Mouse (Mus musculus): ENCODE data around the gene Adcy4. TPM values are rescaled to one million over a fixed set of nuclear protein-coding genes. Genes with fewer than 3 reads are reported as not detected.
A peak's percentile ranks its signal among the peaks of the same experiment; 100 is the strongest.

Gene Adcy4
- polyA plus RNA-seq, 1 experiment from 2014 or later = 10.0 TPM

GRCm38 (mm10) chr14:55826142-55826541 lies 42.2 kb upstream of the Adcy4 start:
- ATAC-seq (replicated peaks; ENCODE audit: low FRiP score, low read depth) (no peak), DNase-seq (ENCODE audit: low spot score) (no peak)
- Histone ChIP-seq H3K9me3 (replicated peaks; ENCODE audit: low read length) (no peaks in the 10 kb centered on the region), H3K9ac (ENCODE audit: low read depth, low read length) (peak overlapping the region; percentile 84), H3K4me2 (ENCODE audit: low read length) (peak overlapping the region; percentile 95), H3K27me3 (ENCODE audit: insufficient read depth, low read length) (no peaks in the 10 kb centered on the region), H3K4me3 (replicated peaks; ENCODE audit: low read depth, low read length) (peak overlapping the region; percentile 73), H3K27ac (no peak overlapping the region), H3K4me1 (replicated peaks; ENCODE audit: insufficient read depth, low read length) (peaks cover 23% of the 10 kb centered on the region), H3K36me3 (ENCODE audit: insufficient read depth, low read length) (peaks cover 10% of the 10 kb centered on the region; the same call in 1 of the 2 replicates)
- 6% methylated on average over 15 of the region's 15 CpGs for WGBS
- TF ChIP-seq CTCF (IDR thresholded peaks at IDR 0.05; ENCODE audit: low read depth) = no peak

- H3K4me1 ChIP-seq (replicated peaks; ENCODE audit: insufficient read depth, low read length) = peaks cover 23% of the 10 kb centered on the region
Observed at GRCm38 (mm10) chr14:55825216-55826051, 41.5 kb upstream of the Adcy4 start.

GRCm38 (mm10) chr14:55824481-55825215 lies 40.8 kb upstream of the Adcy4 start:
- H3K9me3 ChIP-seq (replicated peaks; ENCODE audit: low read length) = no peaks in the 10 kb centered on the region
- H3K4me1 ChIP-seq (replicated peaks; ENCODE audit: insufficient read depth, low read length) = peaks cover 23% of the 10 kb centered on the region
- peak overlapping the region; percentile 94 for H3K27ac ChIP-seq
- ATAC-seq (replicated peaks; ENCODE audit: low FRiP score, low read depth) (no peak), DNase-seq (ENCODE audit: low spot score) (peak; percentile 86)
- WGBS = 2% methylated on average over 31 of the region's 32 CpGs
- H3K4me3 ChIP-seq (replicated peaks; ENCODE audit: low read depth, low read length) = peak overlapping the region; percentile 73
- H3K9ac ChIP-seq (ENCODE audit: low read depth, low read length) = peak overlapping the region; percentile 84
- H3K4me2 ChIP-seq (ENCODE audit: low read length) = peak overlapping the region; percentile 95
- TF ChIP-seq CTCF (IDR thresholded peaks at IDR 0.05; ENCODE audit: low read depth) = no peak
- H3K27me3 ChIP-seq (ENCODE audit: insufficient read depth, low read length) = no peaks in the 10 kb centered on the region
- peaks cover 3% of the 10 kb centered on the region; the same call in 1 of the 2 replicates for H3K36me3 ChIP-seq (ENCODE audit: insufficient read depth, low read length)

More at GRCm38 (mm10) chr14:55825216-55826051, 41.5 kb upstream of the Adcy4 start:
- Histone ChIP-seq H3K27me3 (ENCODE audit: insufficient read depth, low read length) (no peaks in the 10 kb centered on the region), H3K4me2 (ENCODE audit: low read length) (peak overlapping the region; percentile 95), H3K9me3 (replicated peaks; ENCODE audit: low read length) (no peaks in the 10 kb centered on the region), H3K36me3 (ENCODE audit: insufficient read depth, low read length) (peaks cover 10% of the 10 kb centered on the region; the same call in 1 of the 2 replicates), H3K4me3 (replicated peaks; ENCODE audit: low read depth, low read length) (peak overlapping the region; percentile 73), H3K27ac (peak overlapping the region; percentile 85), H3K9ac (ENCODE audit: low read depth, low read length) (peak overlapping the region; percentile 84)
- TF ChIP-seq CTCF (IDR thresholded peaks at IDR 0.05; ENCODE audit: low read depth) = peak; percentile 39
- under 1% methylated on average over 19 of the region's 37 CpGs for WGBS
- ATAC-seq (replicated peaks; ENCODE audit: low FRiP score, low read depth) (no peak), DNase-seq (ENCODE audit: low spot score) (peak; percentile 44)

DNA sequence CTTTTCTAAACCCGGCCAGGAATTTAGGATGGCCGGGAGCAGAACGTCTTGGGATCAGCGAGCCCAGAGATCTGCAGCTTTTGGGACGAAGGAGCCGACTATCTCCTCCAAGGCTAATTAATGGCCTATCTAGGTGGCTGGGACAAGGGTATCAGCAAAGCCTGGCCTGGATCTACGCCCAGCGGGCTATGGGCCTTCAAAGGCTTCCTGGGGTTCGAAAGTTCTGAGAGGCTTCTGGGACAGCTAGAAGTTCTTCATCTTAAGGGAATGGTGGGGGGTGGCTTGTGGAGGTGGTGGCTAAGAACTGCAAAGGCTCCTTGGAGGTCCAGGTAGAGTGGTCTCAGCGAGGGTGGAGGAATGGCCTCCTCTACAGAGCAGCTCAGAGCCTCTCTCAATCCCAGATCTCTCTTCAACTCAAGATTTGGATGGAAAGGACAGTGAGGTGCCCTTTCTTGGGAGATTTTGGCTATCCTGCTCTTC lies 40.1 kb upstream of the Adcy4 start:
- Histone ChIP-seq H3K4me1 (replicated peaks; ENCODE audit: insufficient read depth, low read length) (peaks cover 19% of the 10 kb centered on the region), H3K27me3 (ENCODE audit: insufficient read depth, low read length) (no peaks in the 10 kb centered on the region), H3K9ac (ENCODE audit: low read depth, low read length) (peak overlapping the region; percentile 84), H3K4me2 (ENCODE audit: low read length) (peak overlapping the region; percentile 95), H3K27ac (peak overlapping the region; percentile 94), H3K4me3 (replicated peaks; ENCODE audit: low read depth, low read length) (peak overlapping the region; percentile 73), H3K36me3 (ENCODE audit: insufficient read depth, low read length) (no peaks in the 10 kb centered on the region), H3K9me3 (replicated peaks; ENCODE audit: low read length) (no peaks in the 10 kb centered on the region)
- ATAC-seq (replicated peaks; ENCODE audit: low FRiP score, low read depth) (no peak), DNase-seq (ENCODE audit: low spot score) (peak; percentile 81)
- 1% methylated on average over 10 of the region's 10 CpGs for WGBS
- TF ChIP-seq CTCF (IDR thresholded peaks at IDR 0.05; ENCODE audit: low read depth) = no peak

DNA sequence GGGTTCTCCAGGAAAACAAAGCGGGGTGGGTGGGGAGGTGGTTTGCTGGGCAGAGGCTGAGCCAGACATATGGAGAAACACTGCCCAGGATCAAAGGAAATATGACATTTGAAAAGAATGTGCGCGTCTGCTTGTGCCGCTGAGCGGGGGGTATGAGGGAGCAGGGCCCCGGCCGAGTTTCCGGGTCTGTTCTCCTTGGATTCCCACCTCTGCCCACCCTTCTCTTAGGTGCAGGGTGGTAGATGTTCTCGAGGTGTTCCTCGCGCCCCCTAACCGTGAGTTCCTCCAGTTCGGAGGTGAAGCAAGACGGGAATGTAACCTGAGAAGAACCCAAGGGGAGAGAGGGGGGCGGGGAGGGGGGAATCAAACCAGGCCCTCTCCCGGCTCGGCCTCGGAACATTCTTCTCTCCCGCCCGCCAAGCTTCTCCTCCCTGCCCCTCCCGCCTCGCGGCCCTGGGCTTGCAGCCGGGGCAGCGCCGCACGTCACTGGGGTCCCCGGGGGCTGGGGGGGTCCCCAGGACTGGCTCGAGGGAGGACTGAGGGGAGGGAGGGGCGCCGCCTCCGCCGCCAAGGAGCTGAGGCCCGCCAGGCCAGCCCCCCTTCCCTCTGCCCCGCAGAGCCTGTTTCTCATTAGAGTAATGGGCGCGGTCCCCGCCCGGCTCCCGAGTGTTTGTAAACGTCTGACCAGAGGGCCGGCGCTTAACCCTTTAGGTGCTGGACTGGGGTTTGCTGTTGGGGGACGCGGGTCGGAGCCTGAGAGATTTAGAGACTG lies 39.3 kb upstream of the Adcy4 start, which contains the start of gene Nfatc4:
TSS of gene Nfatc4 (plus strand) at position 154 of the 772 bp plus-strand sequence.
- under 1% methylated on average over 42 of the region's 46 CpGs for WGBS
- no peaks in the 10 kb centered on the region for H3K9me3 ChIP-seq (replicated peaks; ENCODE audit: low read length)
- DNase-seq (ENCODE audit: low spot score) = peak; percentile 95
- peak; percentile 86 for ATAC-seq (replicated peaks; ENCODE audit: low FRiP score, low read depth)
- TF ChIP-seq CTCF (IDR thresholded peaks at IDR 0.05; ENCODE audit: low read depth) = no peak; the same call in 1 of the 2 replicates
- H3K36me3 ChIP-seq (ENCODE audit: insufficient read depth, low read length) = no peaks in the 10 kb centered on the region
- peak within 1 kb of the TSS; percentile 94 for H3K27ac ChIP-seq
- peak within 1 kb of the TSS; percentile 95 for H3K4me2 ChIP-seq (ENCODE audit: low read length)
- peak within 1 kb of the TSS; percentile 84 for H3K9ac ChIP-seq (ENCODE audit: low read depth, low read length)
- H3K4me3 ChIP-seq (replicated peaks; ENCODE audit: low read depth, low read length) = peak within 1 kb of the TSS; percentile 73
- H3K4me1 ChIP-seq (replicated peaks; ENCODE audit: insufficient read depth, low read length) = peaks cover 12% of the 10 kb centered on the region
- H3K27me3 ChIP-seq (ENCODE audit: insufficient read depth, low read length) = no peaks in the 10 kb centered on the region

Measured in kidney, postnatal 0 days (tissue).